Mouse (Mus musculus): ENCODE measurements around the gene Aebp2.
"Not testable (repeated sequence)": the region's sequence is repeated elsewhere in the genome, so short reads cannot be mapped to it uniquely, and the experiment has no call there.

The Aebp2 gene

GRCm38 (mm10) chr6:140651923-140652322, 29.5 kb downstream of the Aebp2 start:
- DNase-seq (ENCODE audit: low spot score): no peak

GRCm38 (mm10) chr6:140655451-140655850, 33.0 kb downstream of the Aebp2 start:
- no peak for DNase-seq (ENCODE audit: low spot score)

- DNase-seq (ENCODE audit: low spot score): no peak
Observed at GRCm38 (mm10) chr6:140656991-140657390, 34.5 kb downstream of the Aebp2 start.

GRCm38 (mm10) chr6:140657920-140658522, 35.6 kb downstream of the Aebp2 start:
- DNase-seq (ENCODE audit: low spot score): no peak

- no peak for DNase-seq (ENCODE audit: low spot score)
Observed at GRCm38 (mm10) chr6:140661111-140661510, 38.6 kb downstream of the Aebp2 start.

GRCm38 (mm10) chr6:140661777-140662176, 39.3 kb downstream of the Aebp2 start:
- no peak for DNase-seq (ENCODE audit: low spot score)

- no peak for DNase-seq (ENCODE audit: low spot score)
Observed at GRCm38 (mm10) chr6:140662290-140662689, 39.8 kb downstream of the Aebp2 start.

GRCm38 (mm10) chr6:140662697-140663096, 40.2 kb downstream of the Aebp2 start:
- not testable (repeated sequence) for DNase-seq (ENCODE audit: low spot score)

- DNase-seq (ENCODE audit: low spot score): no peak
Observed at GRCm38 (mm10) chr6:140664611-140665010, 42.1 kb downstream of the Aebp2 start.

GRCm38 (mm10) chr6:140666486-140667240, 44.2 kb downstream of the Aebp2 start:
- peak; percentile 65 for DNase-seq (ENCODE audit: low spot score)

GRCm38 (mm10) chr6:140667289-140667906, 44.9 kb downstream of the Aebp2 start:
- DNase-seq (ENCODE audit: low spot score): peak; percentile 61

GRCm38 (mm10) chr6:140674414-140674813, 52.0 kb downstream of the Aebp2 start:
- no peak for DNase-seq (ENCODE audit: low spot score)

- DNase-seq (ENCODE audit: low spot score): no peak
Observed at GRCm38 (mm10) chr6:140676094-140676493, 53.6 kb downstream of the Aebp2 start.

GRCm38 (mm10) chr6:140677041-140677440, 54.6 kb downstream of the Aebp2 start:
- no peak for DNase-seq (ENCODE audit: low spot score)

- DNase-seq (ENCODE audit: low spot score): no peak
Observed at GRCm38 (mm10) chr6:140677960-140678359, 55.5 kb downstream of the Aebp2 start.

GRCm38 (mm10) chr6:140678658-140679271, 56.3 kb downstream of the Aebp2 start:
- peak; percentile 89 for DNase-seq (ENCODE audit: low spot score)

- no peak for DNase-seq (ENCODE audit: low spot score)
Observed at GRCm38 (mm10) chr6:140680713-140681112, 58.2 kb downstream of the Aebp2 start.

GRCm38 (mm10) chr6:140682829-140683228, 60.4 kb downstream of the Aebp2 start:
- peak; percentile 12 for DNase-seq (ENCODE audit: low spot score)

- DNase-seq (ENCODE audit: low spot score): no peak
Observed at GRCm38 (mm10) chr6:140684403-140684802, 61.9 kb downstream of the Aebp2 start.

GRCm38 (mm10) chr6:140689617-140690404, 67.3 kb downstream of the Aebp2 start:
- no peak for DNase-seq (ENCODE audit: low spot score)

GRCm38 (mm10) chr6:140692160-140692559, 69.7 kb downstream of the Aebp2 start:
- no peak for DNase-seq (ENCODE audit: low spot score)

All from MN1 (cell line).